Mouse (Mus musculus): Measurements from ENCODE around the gene Plce1.

DNA sequence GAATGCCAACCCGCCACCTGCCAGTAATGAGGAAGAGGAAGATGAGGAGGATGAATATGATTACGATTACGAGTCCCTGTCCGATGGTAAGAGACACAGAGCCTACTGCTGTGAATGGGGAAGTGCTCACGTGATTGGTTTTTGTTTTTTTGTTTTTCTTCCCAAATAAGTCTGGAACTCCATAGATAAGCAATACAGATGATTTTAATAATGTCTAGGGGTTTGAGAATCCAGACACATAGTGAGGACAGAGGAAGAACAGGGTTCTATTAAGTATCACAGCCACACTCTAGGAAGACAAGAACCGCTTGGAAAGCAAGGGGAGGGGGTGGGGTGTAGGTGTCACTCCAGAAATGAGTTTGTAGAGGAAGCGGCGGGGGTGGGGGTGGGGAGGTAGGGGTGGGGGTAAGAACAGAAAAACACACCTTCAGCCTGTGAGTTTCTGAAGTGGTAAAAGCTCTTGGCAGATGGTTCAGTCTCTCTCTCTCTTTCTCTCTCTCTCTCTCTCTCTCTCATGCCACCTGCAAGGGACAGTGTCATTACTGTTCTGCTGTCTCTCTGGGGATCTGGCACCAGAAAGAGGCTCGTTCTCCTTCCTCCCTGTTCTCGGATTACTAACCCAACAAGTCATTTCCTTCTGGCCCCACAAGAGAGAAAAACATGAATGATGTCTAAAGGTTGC, 265.0 kb downstream of the Plce1 start:
- TF ChIP-seq POLR2A (IDR thresholded peaks at IDR 0.05; ENCODE audit: low read depth, low read length): no peak
- no peak for TF ChIP-seq CTCF (conservative IDR thresholded peaks at IDR 0.05; ENCODE audit: insufficient read depth, insufficient read length, low read depth, low read length)

Measured in kidney, adult 2 months (tissue).